Mouse (Mus musculus) cerebellum, adult 2 months (tissue): ENCODE measurements around the gene Ncf4.

Source experiments
- CTCF ChIP-seq: fragments of 200-500 bp; IDR thresholded peaks from 2 replicates; pipeline ENCODE4 v1.5.1; 2011; ENCODE audit warnings: low read depth, mild to moderate bottlenecking, control low read depth, low read length, moderate library complexity, borderline replicate concordance; ENCODE audit not compliant: insufficient read depth
- POLR2A ChIP-seq: fragments of 200-500 bp; IDR thresholded peaks from 2 replicates; pipeline ENCODE4 v1.6.1; 2011; ENCODE audit warnings: low read length, control low read depth, borderline replicate concordance; ENCODE audit not compliant: insufficient read depth

- TF ChIP-seq CTCF (no peak), POLR2A (no peak)
These were observed 22.8 kb downstream of the Ncf4 start for GRCm38 (mm10) chr15:78267441-78267840.
